Mouse (Mus musculus) brain, embryonic 14.5 days (tissue): ENCODE results near the gene Ang.

Experiments
- CTCF ChIP-seq: fragments of 200-500 bp; IDR thresholded peaks from 2 replicates; pipeline ENCODE4 v1.5.1; 2012; ENCODE audit warnings: inconsistent platforms, mild to moderate bottlenecking, moderate library complexity, borderline replicate concordance; ENCODE audit not compliant: insufficient read depth, insufficient read length; ENCODE audit errors: extremely low read depth
- POLR2A ChIP-seq: fragments of 200-500 bp; IDR thresholded peaks from 2 replicates; pipeline ENCODE4 v1.6.1; 2012; ENCODE audit warnings: mild to moderate bottlenecking, inconsistent platforms, borderline replicate concordance; ENCODE audit not compliant: poor library complexity, insufficient read depth, insufficient read length, severe bottlenecking; ENCODE audit errors: extremely low read depth

DNA sequence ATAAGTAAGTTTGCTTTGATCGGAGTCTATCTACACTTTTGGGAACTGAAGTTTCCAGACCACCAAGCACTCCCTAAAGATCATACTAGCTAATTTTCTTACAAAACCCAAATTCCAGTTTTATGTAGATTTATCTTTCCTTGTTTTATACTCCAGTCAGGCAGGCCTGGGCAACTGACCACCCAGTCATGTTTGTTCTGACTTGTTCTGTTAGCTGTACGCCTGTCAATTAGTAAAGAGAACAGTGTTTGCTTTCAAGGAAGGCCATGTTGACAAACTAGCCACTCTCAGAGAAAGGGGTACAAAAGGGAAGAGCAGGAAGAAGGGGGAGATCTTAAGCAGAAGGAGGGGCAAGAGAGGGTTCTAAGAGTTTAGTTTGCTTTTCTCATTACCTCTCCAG lies 13.4 kb downstream of the Ang start:
- no peak for TF ChIP-seq CTCF
- TF ChIP-seq POLR2A, result no peak
